Mouse (Mus musculus) forebrain, embryonic 10.5 days (tissue): ENCODE results near the gene Sytl2. TPM values are rescaled to one million over a fixed set of nuclear protein-coding genes. Genes with fewer than 3 reads are reported as not detected.
A peak's percentile ranks its signal among the peaks of the same experiment; 100 is the strongest.

ENCODE experiments used
- DNase-seq: peaks from one replicate; pipeline ENCODE4 v3.0.0-alpha.2; 2017; ENCODE audit warnings: low spot score; ENCODE audit errors: extremely low spot score
- H3K27ac ChIP-seq: fragments of 300-500 bp; sonication (generic); 2 replicates; pipeline ENCODE4 v1.5.1; 2016; ENCODE audit warnings: mild to moderate bottlenecking
- H3K27me3 ChIP-seq: fragments of 300-500 bp; sonication (generic); 2 replicates; pipeline ENCODE4 v1.6.1; 2016; ENCODE audit warnings: mild to moderate bottlenecking; ENCODE audit not compliant: poor library complexity, severe bottlenecking
- H3K36me3 ChIP-seq: fragments of 300-500 bp; sonication (generic); replicated peaks from 2 replicates; pipeline ENCODE4 v1.6.1; 2016; ENCODE audit warnings: mild to moderate bottlenecking, moderate library complexity
- H3K4me1 ChIP-seq: fragments of 300-500 bp; sonication (generic); 2 replicates; pipeline ENCODE4 v1.6.1; 2016
- H3K4me3 ChIP-seq: fragments of 300-500 bp; sonication (generic); 2 replicates; pipeline ENCODE4 v1.5.1; 2016; ENCODE audit warnings: mild to moderate bottlenecking, moderate library complexity
- H3K9me3 ChIP-seq: fragments of 300-500 bp; sonication (generic); 2 replicates; pipeline ENCODE4 v1.6.1; 2016; ENCODE audit warnings: mild to moderate bottlenecking, moderate library complexity
- WGBS: fragments of 180-500 bp; shearing (Covaris S2); methylation state at CpG from one replicate; pipeline ENCODE4 v1.1.7; 2016; 5-methylcytosine and 5-hydroxymethylcytosine counted together
- polyA plus RNA-seq: library from polyadenylated mRNA; unstranded; fragments of >200 nt; fragmentation: Nextera tagmentation; extraction: Ambion mirVana; gene quantifications from 2 replicates; pipeline ENCODE4 v1.2.1, GENCODE M21; 2016

Gene Sytl2
- polyA plus RNA-seq, 1 experiment from 2014 or later: 1.5 TPM

DNA sequence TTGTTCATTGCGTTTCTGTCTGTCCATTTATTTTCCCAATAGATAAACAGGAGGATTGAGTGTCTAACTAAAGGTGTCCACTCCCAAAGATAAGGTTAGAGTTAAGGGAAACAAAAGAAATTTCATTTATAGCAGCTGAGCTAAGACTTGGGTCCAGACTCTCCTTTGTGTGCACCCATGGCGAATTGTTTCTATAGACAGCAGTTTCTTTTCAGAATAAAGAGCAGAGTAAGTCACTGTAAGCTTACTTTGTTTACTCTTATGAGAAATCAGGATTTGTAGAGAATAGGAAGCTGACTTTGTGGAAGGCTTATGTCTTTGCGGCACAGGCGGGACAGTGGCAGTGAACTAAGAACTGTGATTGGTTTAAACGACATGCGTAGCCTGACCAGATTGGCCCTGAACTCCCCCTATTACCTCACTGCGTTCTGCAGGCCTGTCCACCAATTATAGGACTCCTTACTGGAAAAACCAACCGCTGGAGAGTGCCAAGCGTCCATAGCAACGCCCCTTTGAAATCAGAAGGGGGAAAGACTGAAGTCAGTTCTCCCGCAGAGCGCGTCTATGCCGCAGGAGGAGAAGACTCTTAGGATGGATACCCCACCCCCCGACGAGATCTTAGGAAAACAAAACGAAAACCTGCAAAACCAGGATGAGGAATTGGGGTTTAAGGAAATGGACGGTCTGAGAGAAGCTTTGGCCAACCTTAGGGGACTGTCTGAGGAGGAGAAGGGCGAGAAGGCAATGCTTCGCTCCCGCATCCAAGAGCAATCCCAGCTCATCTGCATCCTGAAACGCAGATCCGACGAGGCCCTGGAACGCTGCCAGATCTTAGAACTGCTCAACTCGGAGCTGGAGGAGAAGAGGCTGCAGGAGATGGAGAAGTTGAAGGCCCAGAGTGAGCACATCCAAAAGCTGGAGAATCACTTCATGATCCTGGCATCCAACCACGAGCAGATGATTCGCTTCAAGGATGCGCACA lies 124.3 kb downstream of the Sytl2 start, which contains the start of gene Ccdc89:
TSS of gene Ccdc89 (plus strand) at position 558 of the 982 bp plus-strand sequence.
- H3K4me1 ChIP-seq: peaks cover 12% of the 10 kb centered on the region; the same call in 1 of the 2 replicates
- H3K27ac ChIP-seq: peak within 1 kb of the TSS; percentile 21
- H3K9me3 ChIP-seq: no peaks in the 10 kb centered on the region
- no peaks in the 10 kb centered on the region for H3K36me3 ChIP-seq
- WGBS: 27% methylated on average over 29 of the region's 29 CpGs
- H3K4me3 ChIP-seq: peak within 1 kb of the TSS; percentile 50
- no peaks in the 10 kb centered on the region for H3K27me3 ChIP-seq
- peak; percentile 71 for DNase-seq

DNA sequence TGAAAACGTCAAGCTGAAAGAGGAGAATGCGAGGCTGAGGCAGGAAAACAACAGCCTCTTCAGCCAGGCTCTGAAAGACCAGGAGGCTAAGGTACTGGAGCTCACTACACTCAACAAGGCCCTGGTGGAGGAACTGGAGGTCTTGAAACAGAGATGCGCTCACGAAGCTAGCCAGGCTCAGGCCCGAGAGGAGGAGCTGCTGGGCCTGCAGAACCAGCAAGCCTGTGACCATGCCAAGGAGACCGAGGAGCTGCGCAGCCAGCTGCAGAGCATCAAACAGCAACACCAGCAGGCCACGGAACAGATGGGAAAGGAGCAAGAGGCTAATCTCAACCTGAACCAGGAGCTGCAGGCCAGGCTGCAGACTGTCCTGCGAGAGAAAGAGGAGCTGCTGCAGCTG lies 125.0 kb downstream of the Sytl2 start:
- Histone ChIP-seq H3K36me3 (no peaks in the 10 kb centered on the region), H3K27me3 (no peaks in the 10 kb centered on the region), H3K4me3 (peak overlapping the region; percentile 50), H3K27ac (no peak overlapping the region), H3K9me3 (no peaks in the 10 kb centered on the region), H3K4me1 (peaks cover 12% of the 10 kb centered on the region; the same call in 1 of the 2 replicates)
- WGBS: 74% methylated on average over 9 of the region's 9 CpGs
- DNase-seq: no peak

DNA sequence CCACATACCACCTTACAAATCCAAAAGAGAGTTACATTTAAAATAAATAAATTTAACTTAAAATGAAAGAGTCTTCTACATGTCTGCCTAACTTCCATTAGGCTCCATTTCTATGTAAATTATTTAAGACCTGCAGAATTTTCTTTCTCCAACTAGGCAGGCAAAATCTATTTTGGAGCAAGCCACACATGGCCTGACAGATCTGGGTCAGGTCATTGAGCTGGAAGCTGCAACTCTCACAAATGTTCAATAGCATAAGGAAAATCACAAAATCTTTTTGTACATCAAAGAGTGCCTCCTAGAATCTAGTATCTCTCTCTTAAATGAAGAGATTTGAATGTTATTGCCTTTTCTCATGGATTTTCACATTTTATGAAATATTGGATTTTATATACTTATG lies 130.2 kb downstream of the Sytl2 start:
- Histone ChIP-seq H3K36me3 (no peaks in the 10 kb centered on the region), H3K4me1 (no peaks in the 10 kb centered on the region; the same call in 1 of the 2 replicates), H3K27me3 (no peaks in the 10 kb centered on the region), H3K9me3 (no peaks in the 10 kb centered on the region), H3K4me3 (no peak overlapping the region), H3K27ac (no peak overlapping the region)
- DNase-seq: no peak

DNA sequence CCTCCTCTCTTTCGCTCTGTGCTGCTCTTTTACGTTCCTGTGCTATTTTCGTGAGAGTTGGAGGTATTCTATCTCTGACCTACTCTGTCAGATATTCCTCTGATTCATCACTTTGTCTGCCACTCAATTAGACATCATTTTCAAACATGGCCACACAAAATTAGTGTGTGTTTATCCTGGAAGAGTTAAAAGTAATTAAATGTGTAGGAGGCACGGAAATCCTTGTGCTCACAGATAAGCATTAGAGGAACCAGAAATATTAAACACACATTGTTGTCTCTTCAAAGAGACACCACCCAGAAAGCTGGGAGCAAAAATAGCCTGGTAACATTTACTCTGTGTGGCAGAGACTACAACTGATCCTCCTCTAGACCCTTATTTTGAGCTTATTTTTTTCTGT lies 138.0 kb downstream of the Sytl2 start:
- Histone ChIP-seq H3K27ac (no peak overlapping the region), H3K4me3 (no peak overlapping the region), H3K4me1 (peaks cover 10% of the 10 kb centered on the region), H3K27me3 (no peaks in the 10 kb centered on the region), H3K9me3 (no peaks in the 10 kb centered on the region), H3K36me3 (0 out of 2 replicates have a peak, but pooled peaks cover 5% of the 10 kb centered on the region)
- DNase-seq: no peak
- WGBS: 93% methylated on average over 4 of the region's 4 CpGs

DNA sequence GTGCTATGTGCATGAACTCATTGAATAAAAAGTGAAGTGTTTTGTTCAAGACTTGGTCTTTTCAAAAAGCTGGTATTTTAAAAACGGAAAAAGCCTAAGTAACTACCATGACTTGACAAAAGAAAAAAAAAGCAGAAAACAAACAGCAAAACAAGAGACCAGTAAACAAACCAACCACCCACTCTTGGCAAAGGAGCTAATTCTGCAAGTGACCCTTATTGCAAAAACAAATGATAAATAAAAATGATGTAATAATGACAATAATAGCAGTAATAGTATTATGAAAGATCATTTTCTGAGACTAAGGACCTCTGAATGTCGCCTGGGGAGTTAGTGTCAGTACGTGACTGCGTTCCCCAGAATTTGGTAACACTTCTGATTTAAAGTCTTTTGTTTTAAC lies 140.0 kb downstream of the Sytl2 start:
- WGBS: 9% methylated on average over 4 of the region's 4 CpGs
- peak overlapping the region; percentile 99 for H3K27ac ChIP-seq
- H3K4me1 ChIP-seq: peaks cover 22% of the 10 kb centered on the region
- H3K9me3 ChIP-seq: no peaks in the 10 kb centered on the region
- no peaks in the 10 kb centered on the region for H3K27me3 ChIP-seq
- peaks cover 18% of the 10 kb centered on the region for H3K36me3 ChIP-seq
- H3K4me3 ChIP-seq: peak overlapping the region; percentile 94
- no peak for DNase-seq

DNA sequence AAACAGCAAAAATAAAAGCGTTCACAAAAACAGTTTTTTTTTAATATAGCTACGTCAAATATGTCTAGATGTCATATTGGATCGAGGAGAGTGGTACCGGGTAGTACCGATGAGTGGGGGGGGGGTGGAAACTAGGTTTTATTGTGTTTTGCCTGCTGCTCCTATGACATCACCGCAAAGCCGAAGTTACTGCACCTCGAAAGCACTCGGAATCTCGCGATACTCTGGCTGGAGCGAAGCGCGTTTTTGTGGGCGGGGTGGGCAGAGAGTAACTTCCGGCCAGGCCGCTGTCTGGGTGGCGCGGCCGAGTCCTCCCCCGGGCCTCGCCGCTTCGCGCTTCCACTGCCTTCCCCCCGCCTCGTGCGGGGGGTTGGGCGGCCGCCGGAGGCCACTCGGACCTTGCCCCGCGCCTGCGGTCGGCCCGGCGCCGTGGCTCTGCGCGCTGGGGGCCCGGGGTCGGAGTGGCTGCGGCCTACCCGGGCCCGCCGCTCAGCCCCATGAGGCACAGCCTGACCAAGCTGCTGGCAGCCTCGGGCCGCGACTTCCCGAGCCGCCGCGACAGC lies 140.5 kb downstream of the Sytl2 start, which contains the start of gene Crebzf:
TSS of gene Crebzf (plus strand) at position 212 of the 563 bp plus-strand sequence.
- H3K4me1 ChIP-seq: peaks cover 22% of the 10 kb centered on the region
- H3K36me3 ChIP-seq: peaks cover 23% of the 10 kb centered on the region
- peak; percentile 94 for DNase-seq
- H3K27me3 ChIP-seq: no peaks in the 10 kb centered on the region
- H3K4me3 ChIP-seq: peak within 1 kb of the TSS; percentile 94
- peak within 1 kb of the TSS; percentile 99 for H3K27ac ChIP-seq
- no peaks in the 10 kb centered on the region for H3K9me3 ChIP-seq
- under 1% methylated on average over 54 of the region's 54 CpGs for WGBS

DNA sequence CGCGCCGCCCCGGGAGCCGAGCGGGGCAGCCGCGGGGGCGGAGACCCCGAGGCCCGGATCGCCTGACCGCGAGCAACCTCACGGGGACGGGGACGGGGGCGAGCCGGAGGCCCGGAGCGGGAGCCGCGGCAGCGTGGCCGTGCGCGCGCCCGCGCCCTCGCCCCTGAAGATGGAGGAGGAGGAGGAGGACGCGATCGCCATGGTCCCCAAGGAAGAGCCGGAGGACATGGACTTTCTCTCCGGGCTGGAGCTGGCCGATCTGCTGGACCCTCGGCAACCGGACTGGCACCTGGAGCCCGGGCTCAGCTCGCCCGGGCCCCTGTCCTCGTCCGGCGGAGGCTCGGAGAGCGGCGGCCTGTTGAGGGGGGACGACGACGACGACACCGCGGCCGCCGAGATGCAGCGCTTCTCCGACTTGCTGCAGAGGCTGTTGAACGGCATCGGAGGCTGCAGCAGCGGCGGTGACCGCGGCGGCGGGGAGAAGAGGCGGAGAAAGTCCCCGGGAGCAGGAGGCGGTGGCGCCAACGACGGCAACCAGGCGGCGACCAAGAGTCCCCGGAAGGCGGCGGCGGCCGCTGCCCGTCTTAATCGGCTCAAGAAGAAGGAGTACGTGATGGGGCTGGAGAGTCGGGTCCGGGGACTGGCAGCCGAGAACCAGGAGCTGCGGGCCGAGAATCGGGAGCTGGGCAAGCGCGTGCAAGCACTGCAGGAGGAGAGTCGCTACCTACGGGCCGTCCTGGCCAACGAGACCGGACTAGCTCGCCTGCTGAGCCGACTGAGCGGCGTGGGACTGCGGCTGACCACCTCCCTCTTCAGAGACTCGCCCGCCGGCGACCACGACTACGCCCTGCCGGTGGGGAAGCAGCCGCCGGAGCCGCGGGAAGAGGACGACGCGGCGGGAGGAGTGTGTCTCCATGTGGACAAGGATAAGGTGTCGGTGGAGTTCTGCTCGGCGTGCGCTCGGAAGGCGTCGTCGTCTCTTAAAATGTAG lies 141.3 kb downstream of the Sytl2 start:
- peak; percentile 65 for DNase-seq
- H3K27me3 ChIP-seq: no peaks in the 10 kb centered on the region
- WGBS: under 1% methylated on average over 123 of the region's 123 CpGs
- H3K4me3 ChIP-seq: peak overlapping the region; percentile 94
- peaks cover 31% of the 10 kb centered on the region for H3K36me3 ChIP-seq
- peak overlapping the region; percentile 99 for H3K27ac ChIP-seq
- no peaks in the 10 kb centered on the region for H3K9me3 ChIP-seq
- H3K4me1 ChIP-seq: peaks cover 22% of the 10 kb centered on the region

DNA sequence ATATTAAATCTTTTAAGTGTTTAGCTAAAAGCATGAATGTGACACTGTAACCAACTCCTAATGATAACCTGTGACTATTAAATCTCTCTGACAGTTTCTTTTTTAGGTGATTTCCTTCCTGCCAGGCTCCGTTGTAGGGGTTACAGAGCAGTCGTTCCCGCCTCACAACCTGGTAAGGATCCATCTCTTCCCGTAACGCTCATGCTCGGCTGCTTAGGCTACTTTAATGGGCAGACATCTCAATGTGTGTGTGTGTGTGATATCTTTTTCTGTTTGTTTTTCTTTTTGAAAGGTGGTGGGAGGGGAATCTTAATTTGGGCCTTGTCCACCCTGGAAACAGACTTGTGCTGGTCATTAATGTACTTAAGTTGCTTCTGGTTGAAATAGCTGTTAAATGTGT lies 142.2 kb downstream of the Sytl2 start:
- Histone ChIP-seq H3K27ac (peak overlapping the region; percentile 99), H3K4me3 (peak overlapping the region; percentile 94), H3K9me3 (no peaks in the 10 kb centered on the region), H3K4me1 (peaks cover 22% of the 10 kb centered on the region), H3K36me3 (peaks cover 37% of the 10 kb centered on the region), H3K27me3 (no peaks in the 10 kb centered on the region)
- DNase-seq: no peak
- under 1% methylated on average over 6 of the region's 6 CpGs for WGBS

DNA sequence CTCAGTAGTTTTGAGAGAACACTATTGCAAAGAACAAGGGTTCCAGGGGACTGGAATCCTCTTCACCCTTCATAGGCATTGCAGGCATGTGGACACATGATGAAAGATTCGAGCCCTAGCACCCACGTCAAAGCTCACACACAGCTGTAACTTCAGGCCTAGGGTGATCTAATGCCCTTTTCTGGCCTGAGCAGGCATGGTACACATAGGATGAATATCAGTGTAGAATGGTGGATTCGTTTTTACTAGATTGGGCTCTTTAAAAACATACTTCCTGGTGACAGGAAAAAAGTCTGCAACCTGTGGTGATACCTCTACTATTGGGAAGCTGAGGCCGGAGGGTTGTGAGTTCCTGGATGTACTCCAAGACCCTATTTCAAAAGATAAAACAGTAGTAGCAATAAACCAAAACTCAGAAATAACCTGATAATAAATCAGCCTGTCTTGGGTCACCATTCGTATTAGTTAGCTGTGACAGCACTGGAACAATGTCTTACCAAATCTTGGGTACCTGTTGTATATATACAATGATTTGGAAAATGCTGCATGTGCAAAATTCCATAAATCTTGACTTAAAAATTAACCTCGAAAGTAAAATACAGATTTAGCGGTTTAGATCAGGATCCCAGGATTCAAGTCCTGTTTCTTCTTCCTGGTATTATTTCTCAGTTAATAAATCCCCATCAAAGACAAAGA lies 154.2 kb downstream of the Sytl2 start:
- Histone ChIP-seq H3K4me3 (peak overlapping the region; percentile 81), H3K36me3 (peaks cover 36% of the 10 kb centered on the region), H3K9me3 (no peaks in the 10 kb centered on the region), H3K27ac (peak overlapping the region; percentile 93), H3K4me1 (peaks cover 18% of the 10 kb centered on the region), H3K27me3 (no peaks in the 10 kb centered on the region)
- 50% methylated on average over 7 of the region's 7 CpGs for WGBS
- DNase-seq: no peak

DNA sequence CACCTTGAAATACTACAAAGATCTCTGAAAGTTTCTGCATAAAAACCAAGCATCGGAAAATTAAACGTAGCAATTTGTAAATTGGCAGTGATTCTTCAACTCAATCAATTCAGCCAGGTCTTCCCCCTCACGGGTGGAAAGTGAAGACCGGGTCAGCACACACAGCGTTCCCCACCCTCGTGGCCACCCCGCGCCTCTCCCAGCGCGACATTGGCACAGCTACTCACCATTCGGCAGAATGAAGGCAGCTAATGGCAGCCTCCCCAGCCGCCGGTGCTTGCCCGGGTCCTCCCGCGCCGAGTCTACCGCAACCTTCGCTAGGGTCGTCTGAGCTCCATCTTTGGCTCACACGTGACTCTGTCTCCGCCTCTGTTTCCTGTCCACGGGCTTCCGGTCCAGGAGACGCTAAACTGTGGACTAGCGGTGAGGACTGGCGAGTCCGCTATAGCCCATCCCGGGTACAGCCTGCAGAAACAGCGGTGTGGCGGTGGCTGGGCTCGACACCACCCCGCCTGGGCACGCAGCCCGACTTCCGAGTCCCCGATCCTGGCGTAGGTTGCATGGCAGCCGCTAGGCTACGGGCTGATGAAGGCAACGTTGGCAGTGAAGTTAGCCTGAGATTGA lies 154.9 kb downstream of the Sytl2 start, which contains the start of gene Tmem126a:
TSS of gene Tmem126a (minus strand) at position 385 of the 624 bp plus-strand sequence.
- no peaks in the 10 kb centered on the region for H3K27me3 ChIP-seq
- H3K4me1 ChIP-seq: peaks cover 18% of the 10 kb centered on the region
- H3K36me3 ChIP-seq: peaks cover 29% of the 10 kb centered on the region
- H3K9me3 ChIP-seq: no peaks in the 10 kb centered on the region
- DNase-seq: peak; percentile 90
- H3K27ac ChIP-seq: peak within 1 kb of the TSS; percentile 93
- H3K4me3 ChIP-seq: peak within 1 kb of the TSS; percentile 81
- under 1% methylated on average over 41 of the region's 41 CpGs for WGBS

DNA sequence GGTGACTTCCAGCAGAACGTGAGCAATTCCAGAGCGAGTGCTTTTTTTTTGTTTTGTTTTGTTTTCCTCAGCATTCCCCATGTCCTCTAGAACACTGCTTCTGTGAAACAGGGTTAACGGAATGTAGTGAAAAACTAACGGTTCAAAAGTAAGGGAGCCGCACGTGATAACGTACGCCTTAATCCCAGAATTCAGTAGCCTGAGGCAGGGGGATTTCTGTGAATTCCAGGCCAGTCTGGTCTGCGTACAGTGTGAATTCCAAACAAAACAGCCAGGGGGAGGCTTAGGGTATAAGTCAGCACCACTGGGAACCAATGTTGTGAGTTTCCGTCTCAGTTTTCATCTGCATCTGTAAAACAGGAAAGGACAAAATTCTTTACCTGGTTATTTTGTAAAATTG lies 155.5 kb downstream of the Sytl2 start:
- H3K4me3 ChIP-seq: peak overlapping the region; percentile 81
- H3K9me3 ChIP-seq: no peaks in the 10 kb centered on the region
- H3K36me3 ChIP-seq: peaks cover 24% of the 10 kb centered on the region
- H3K27me3 ChIP-seq: no peaks in the 10 kb centered on the region
- peaks cover 18% of the 10 kb centered on the region for H3K4me1 ChIP-seq
- DNase-seq: no peak
- WGBS: 30% methylated on average over 10 of the region's 10 CpGs
- peak overlapping the region; percentile 93 for H3K27ac ChIP-seq
